Mouse (Mus musculus) G1E (cell line): ENCODE results near the gene Gm49337. TPM values are rescaled to one million over a fixed set of nuclear protein-coding genes. Genes with fewer than 3 reads are reported as not detected.
A peak's percentile ranks its signal among the peaks of the same experiment; 100 is the strongest.

Experiments
- ATAC-seq: 2 replicates; pipeline ENCODE4 v1.8.0; 2016; ENCODE audit warnings: mild to moderate bottlenecking; ENCODE audit not compliant: insufficient number of reproducible peaks, poor library complexity, low FRiP score, severe bottlenecking; ENCODE audit errors: extremely low read depth
- DNase-seq: peaks from one replicate; pipeline ENCODE4 v3.0.0; 2012; ENCODE audit warnings: low spot score
- H3K27me3 ChIP-seq: 2 replicates; pipeline ENCODE4 v1.6.1; 2012; ENCODE audit warnings: mild to moderate bottlenecking, low read length, inconsistent platforms; ENCODE audit not compliant: insufficient read depth
- H3K36me3 ChIP-seq: replicated peaks from 2 replicates; pipeline ENCODE3; 2012; ENCODE audit warnings: mild to moderate bottlenecking, inconsistent platforms
- H3K4me1 ChIP-seq: 2 replicates; pipeline ENCODE4 v1.6.1; 2012; ENCODE audit warnings: low read depth, low read length, inconsistent platforms, mixed read lengths; ENCODE audit not compliant: insufficient read depth
- H3K4me3 ChIP-seq: 2 replicates; pipeline ENCODE4 v1.5.1; 2012; ENCODE audit warnings: low read depth, mild to moderate bottlenecking, inconsistent platforms, low read length, moderate library complexity, mixed read lengths
- H3K9me3 ChIP-seq: replicated peaks from 2 replicates; pipeline ENCODE4 v1.6.1; 2012; ENCODE audit warnings: inconsistent platforms
- CTCF ChIP-seq: IDR thresholded peaks from 2 replicates; pipeline ENCODE4 v1.5.1; 2012; ENCODE audit warnings: low read depth, low read length, inconsistent platforms, mixed read lengths
- GATA1 ChIP-seq: IDR thresholded peaks from 2 replicates; pipeline ENCODE4 v1.6.1; 2012; ENCODE audit warnings: borderline replicate concordance, low read length, inconsistent platforms, mixed read lengths
- GATA2 ChIP-seq: IDR thresholded peaks from 2 replicates; pipeline ENCODE4 v1.6.1; 2012; ENCODE audit warnings: low read depth, low read length, inconsistent platforms, borderline replicate concordance
- POLR2AphosphoS5 ChIP-seq: IDR thresholded peaks from 2 replicates; pipeline ENCODE4 v1.6.1; 2012; ENCODE audit warnings: low read depth, low read length, inconsistent platforms; ENCODE audit not compliant: insufficient replicate concordance
- TAL1 ChIP-seq: conservative IDR thresholded peaks from 2 replicates; pipeline ENCODE4 v1.6.1; 2012; ENCODE audit warnings: low read depth, low read length, inconsistent platforms, mixed read lengths
- polyA plus RNA-seq: library from polyadenylated mRNA; stranded (reverse); fragments of >175 nt; gene quantifications from 2 replicates; pipeline ENCODE4 v1.2.3, GENCODE M21; 2012
- total RNA-seq, 2 experiments: library from RNA; stranded (forward) in 1 of 2; stranded (reverse) in 1 of 2; fragments of 200-1000 nt in 1 of 2; fragments of >200 nt in 1 of 2; fragmentation: Nextera tagmentation in 1 of 2; gene quantifications; 2 replicates each; pipeline ENCODE4 v1.2.3; 2014 to 2017

Gene Gm49337
- total and polyA plus RNA-seq, 3 experiments, result not detected

GRCm38 (mm10) chr4:116175711-116176542 is 2.7 kb downstream of the Gm49337 start:
- Histone ChIP-seq H3K9me3 (no peaks in the 10 kb centered on the region), H3K4me3 (no peak overlapping the region), H3K27me3 (peaks cover 21% of the 10 kb centered on the region), H3K4me1 (peaks cover 47% of the 10 kb centered on the region), H3K36me3 (no peaks in the 10 kb centered on the region)
- ATAC-seq (peak; percentile 85), DNase-seq (peak; percentile 50)
- TF ChIP-seq GATA2 (no peak), CTCF (no peak), POLR2AphosphoS5 (no peak), TAL1 (0 out of 2 replicates have a peak, but pooled peaks have one; percentile 8), GATA1 (no peak)

DNA sequence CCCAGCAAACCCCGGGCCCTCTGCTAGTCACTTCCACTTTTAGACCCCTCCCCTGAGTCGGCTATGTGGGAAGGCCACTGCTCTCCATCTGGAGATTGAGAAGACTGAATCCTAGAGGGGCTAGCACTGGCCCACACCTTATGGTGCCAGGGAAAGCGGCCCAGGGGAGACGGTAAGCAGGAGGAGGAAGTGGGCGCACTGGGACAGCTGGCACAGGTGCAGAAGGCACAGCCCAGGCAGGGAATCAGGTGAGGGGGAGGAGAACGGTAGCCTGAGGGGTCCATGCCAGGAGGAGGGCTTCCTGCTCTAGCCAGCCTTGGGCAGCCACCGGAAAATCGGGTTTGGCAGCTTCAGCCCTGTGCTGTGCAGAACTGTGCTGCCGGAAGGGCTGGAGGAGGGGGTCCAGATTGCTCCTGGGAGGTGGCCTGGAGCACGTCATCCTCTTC is 3.4 kb downstream of the Gm49337 start:
- DNase-seq (no peak), ATAC-seq (no peak)
- TF ChIP-seq GATA1, result no peak
- TF ChIP-seq TAL1, result no peak
- TF ChIP-seq POLR2AphosphoS5, result no peak
- no peak for TF ChIP-seq GATA2
- no peak for TF ChIP-seq CTCF
- Histone ChIP-seq H3K27me3 (peaks cover 26% of the 10 kb centered on the region), H3K9me3 (no peaks in the 10 kb centered on the region), H3K4me3 (no peak overlapping the region), H3K4me1 (peaks cover 46% of the 10 kb centered on the region), H3K36me3 (no peaks in the 10 kb centered on the region)

- TF ChIP-seq TAL1 (no peak), POLR2AphosphoS5 (no peak), CTCF (no peak), GATA1 (no peak), GATA2 (no peak)
- no peak for ATAC-seq
- H3K4me3 ChIP-seq, result no peak overlapping the region
These were observed 4.0 kb downstream of the Gm49337 start for GRCm38 (mm10) chr4:116177140-116177539.

GRCm38 (mm10) chr4:116182079-116182478 is 8.9 kb downstream of the Gm49337 start:
- H3K27me3 ChIP-seq, result peaks cover 48% of the 10 kb centered on the region
- H3K4me3 ChIP-seq, result no peak overlapping the region
- H3K9me3 ChIP-seq, result no peaks in the 10 kb centered on the region
- peaks cover 34% of the 10 kb centered on the region for H3K4me1 ChIP-seq
- H3K36me3 ChIP-seq, result no peaks in the 10 kb centered on the region
- no peak for ATAC-seq
- no peak for DNase-seq
- no peak for TF ChIP-seq GATA2
- no peak for TF ChIP-seq TAL1
- no peak for TF ChIP-seq POLR2AphosphoS5
- no peak for TF ChIP-seq CTCF
- no peak for TF ChIP-seq GATA1

More at GRCm38 (mm10) chr4:116177140-116177539, 4.0 kb downstream of the Gm49337 start:
- Histone ChIP-seq H3K27me3 (peaks cover 31% of the 10 kb centered on the region), H3K4me1 (peaks cover 49% of the 10 kb centered on the region), H3K36me3 (no peaks in the 10 kb centered on the region), H3K9me3 (no peaks in the 10 kb centered on the region)
- DNase-seq, result no peak

DNA sequence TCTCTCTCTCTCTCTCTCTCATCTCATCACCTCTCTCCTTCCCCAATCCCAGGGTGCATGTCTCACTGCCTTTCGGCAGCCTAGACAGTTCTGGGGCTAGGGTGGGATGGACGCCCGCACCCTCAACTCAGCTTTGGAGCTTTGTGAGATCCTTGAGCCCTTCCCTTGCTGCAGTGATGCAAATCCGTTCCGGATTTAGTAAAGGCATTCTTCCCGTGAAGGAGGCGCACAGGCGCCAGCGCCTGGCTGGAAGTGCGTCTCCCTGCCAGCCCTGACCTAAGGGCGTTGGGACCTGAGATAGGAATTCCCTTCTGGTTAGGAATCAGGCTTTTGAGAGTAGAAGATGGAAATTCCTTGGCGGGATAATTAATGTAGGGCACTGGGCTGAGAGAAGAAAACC is 9.6 kb downstream of the Gm49337 start:
- Histone ChIP-seq H3K4me3 (no peak overlapping the region), H3K36me3 (no peaks in the 10 kb centered on the region), H3K4me1 (peaks cover 32% of the 10 kb centered on the region), H3K27me3 (peaks cover 44% of the 10 kb centered on the region), H3K9me3 (no peaks in the 10 kb centered on the region)
- TF ChIP-seq POLR2AphosphoS5 (no peak), TAL1 (no peak), CTCF (no peak), GATA2 (no peak), GATA1 (no peak)
- no peak for ATAC-seq
- DNase-seq, result no peak

DNA sequence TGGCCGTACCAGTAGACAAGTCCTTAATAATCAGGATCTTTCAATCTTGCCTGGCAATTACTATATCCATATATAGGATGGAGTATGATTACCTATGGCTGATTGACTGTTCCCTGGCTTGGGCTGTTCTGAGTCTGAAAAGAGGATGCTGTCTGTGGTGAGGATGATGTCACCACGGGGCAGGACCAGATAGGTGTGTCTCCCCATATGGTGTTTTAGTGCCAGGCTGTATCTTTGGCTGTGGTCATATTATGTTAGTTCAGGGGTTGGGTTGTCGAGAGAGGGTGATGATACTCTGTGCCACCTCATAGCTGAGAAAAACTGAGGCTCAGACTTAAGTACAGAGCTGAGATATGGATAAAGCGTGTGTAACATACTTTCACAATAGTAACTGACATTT is 11.9 kb downstream of the Gm49337 start:
- Histone ChIP-seq H3K36me3 (no peaks in the 10 kb centered on the region), H3K4me3 (no peak overlapping the region), H3K27me3 (peaks cover 36% of the 10 kb centered on the region), H3K4me1 (peaks cover 26% of the 10 kb centered on the region), H3K9me3 (no peaks in the 10 kb centered on the region; the same call in 1 of the 2 replicates)
- ATAC-seq (no peak), DNase-seq (no peak)
- TF ChIP-seq CTCF, result no peak
- TF ChIP-seq POLR2AphosphoS5, result no peak
- TF ChIP-seq GATA1, result no peak
- no peak for TF ChIP-seq GATA2
- TF ChIP-seq TAL1, result no peak
